Mouse (Mus musculus) hindbrain, embryonic 12.5 days (tissue): Measurements from ENCODE around the gene Golga1. TPM values are rescaled to one million over a fixed set of nuclear protein-coding genes. Genes with fewer than 3 reads are reported as not detected.

Experiments
- ATAC-seq: fragments of 200-750 bp; cut with Nextera tagmentation; 2 replicates; pipeline ENCODE4 v1.8.0; 2017; ENCODE audit warnings: moderate TSS enrichment; ENCODE audit not compliant: low FRiP score
- H3K27ac ChIP-seq: fragments of 300-500 bp; sonication (generic); 2 replicates; pipeline ENCODE4 v1.5.1; 2016; ENCODE audit warnings: mild to moderate bottlenecking
- H3K27me3 ChIP-seq: fragments of 300-500 bp; sonication (generic); 2 replicates; pipeline ENCODE4 v1.6.1; 2016; ENCODE audit warnings: mild to moderate bottlenecking
- H3K36me3 ChIP-seq: fragments of 300-500 bp; sonication (generic); 2 replicates; pipeline ENCODE4 v1.6.1; 2016; ENCODE audit warnings: mild to moderate bottlenecking
- H3K4me1 ChIP-seq: fragments of 300-500 bp; sonication (generic); 2 replicates; pipeline ENCODE4 v1.6.1; 2016
- H3K4me2 ChIP-seq: fragments of 300-500 bp; sonication (generic); replicated peaks from 2 replicates; pipeline ENCODE4 v1.6.1; 2016; ENCODE audit warnings: mild to moderate bottlenecking
- H3K4me3 ChIP-seq: fragments of 300-500 bp; sonication (generic); 2 replicates; pipeline ENCODE4 v1.5.1; 2016; ENCODE audit warnings: mild to moderate bottlenecking
- H3K9ac ChIP-seq: fragments of 300-500 bp; sonication (generic); 2 replicates; pipeline ENCODE4 v1.6.1; 2016; ENCODE audit warnings: mild to moderate bottlenecking, moderate library complexity
- H3K9me3 ChIP-seq: fragments of 300-500 bp; sonication (generic); replicated peaks from 2 replicates; pipeline ENCODE4 v1.6.1; 2016; ENCODE audit warnings: mild to moderate bottlenecking
- whole genome bisulfite sequencing: fragments of 180-500 bp; shearing (Covaris S2); methylation state at CpG from one replicate; pipeline ENCODE4 v1.1.7; 2016; 5-methylcytosine and 5-hydroxymethylcytosine counted together
- polyA plus RNA-seq: library from polyadenylated mRNA; unstranded; fragments of >200 nt; fragmentation: Nextera tagmentation; extraction: Ambion mirVana; gene quantifications from 2 replicates; pipeline ENCODE4 v1.2.1, GENCODE M21; 2016

The Golga1 gene
- polyA plus RNA-seq, 1 experiment from 2014 or later, result 39.0 TPM

DNA sequence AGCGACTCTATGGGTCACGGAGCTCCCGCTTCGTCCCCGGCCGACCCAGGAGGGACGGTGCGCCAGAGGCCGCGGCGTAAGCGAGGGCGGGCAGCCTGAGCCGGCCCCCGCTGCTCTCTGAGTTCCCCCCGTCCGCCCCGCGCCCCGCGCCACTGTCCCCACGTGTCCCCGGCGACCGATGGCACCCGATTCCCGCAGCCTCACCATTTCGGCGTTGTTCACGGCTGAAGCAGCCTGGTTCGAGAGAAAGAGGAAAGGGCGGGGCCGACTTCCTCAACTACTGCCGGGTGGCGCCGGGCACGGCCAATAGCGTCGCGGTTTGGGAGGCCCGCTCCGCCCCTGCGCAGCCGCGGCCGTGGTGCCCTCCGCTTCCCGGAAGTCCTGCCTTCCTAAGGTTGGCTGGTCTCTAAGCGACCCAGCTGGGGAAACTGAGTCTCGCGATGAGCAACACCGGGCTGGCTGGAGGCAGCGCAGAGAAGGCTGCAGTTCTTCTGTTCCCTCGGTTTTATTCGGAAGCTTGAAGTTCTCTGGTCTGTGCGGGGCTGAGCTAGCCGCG, 60.4 kb downstream of the Golga1 start, which contains the start of gene Arpc5l:
TSS of gene Arpc5l (plus strand) at position 469 of the 556 bp plus-strand sequence.
- Histone ChIP-seq H3K27ac (peak within 1 kb of the TSS; percentile 91), H3K27me3 (no peaks in the 10 kb centered on the region), H3K36me3 (peaks cover 37% of the 10 kb centered on the region), H3K4me3 (peak within 1 kb of the TSS; percentile 76), H3K9ac (peak within 1 kb of the TSS; percentile 94), H3K9me3 (no peaks in the 10 kb centered on the region), H3K4me1 (peaks cover 47% of the 10 kb centered on the region), H3K4me2 (peak within 1 kb of the TSS; percentile 81)
- under 1% methylated on average over 58 of the region's 58 CpGs for WGBS
- peak; percentile 88 for ATAC-seq

DNA sequence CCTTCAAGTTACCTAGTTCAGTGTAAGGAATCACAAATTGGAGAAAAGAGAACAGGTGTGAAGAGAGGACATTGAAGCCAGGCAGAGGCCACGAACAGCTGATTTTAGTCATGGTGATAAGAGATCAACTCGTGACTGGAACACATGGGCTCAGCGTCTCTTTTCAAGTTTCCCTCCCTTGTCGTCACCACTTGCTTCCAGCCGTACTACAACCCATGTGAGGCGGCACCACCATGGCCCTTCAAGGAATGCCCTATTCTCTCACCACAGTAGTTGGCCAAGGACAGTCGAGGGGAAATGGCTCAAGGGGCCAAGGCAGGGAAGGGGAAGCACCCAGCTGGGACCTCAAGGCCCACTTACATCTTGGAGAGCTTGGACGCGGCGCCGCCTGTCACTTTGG, 61.0 kb downstream of the Golga1 start:
- H3K4me3 ChIP-seq, result peak overlapping the region; percentile 76
- peak overlapping the region; percentile 94 for H3K9ac ChIP-seq
- H3K27me3 ChIP-seq, result no peaks in the 10 kb centered on the region
- WGBS, result 2% methylated on average over 11 of the region's 11 CpGs
- peaks cover 43% of the 10 kb centered on the region for H3K36me3 ChIP-seq
- H3K27ac ChIP-seq, result peak overlapping the region; percentile 91; the same call in 1 of the 2 replicates
- no peaks in the 10 kb centered on the region for H3K9me3 ChIP-seq
- H3K4me2 ChIP-seq, result peak overlapping the region; percentile 81
- H3K4me1 ChIP-seq, result peaks cover 42% of the 10 kb centered on the region
- ATAC-seq, result 0 out of 2 replicates have a peak, but pooled peaks have one; percentile 4

DNA sequence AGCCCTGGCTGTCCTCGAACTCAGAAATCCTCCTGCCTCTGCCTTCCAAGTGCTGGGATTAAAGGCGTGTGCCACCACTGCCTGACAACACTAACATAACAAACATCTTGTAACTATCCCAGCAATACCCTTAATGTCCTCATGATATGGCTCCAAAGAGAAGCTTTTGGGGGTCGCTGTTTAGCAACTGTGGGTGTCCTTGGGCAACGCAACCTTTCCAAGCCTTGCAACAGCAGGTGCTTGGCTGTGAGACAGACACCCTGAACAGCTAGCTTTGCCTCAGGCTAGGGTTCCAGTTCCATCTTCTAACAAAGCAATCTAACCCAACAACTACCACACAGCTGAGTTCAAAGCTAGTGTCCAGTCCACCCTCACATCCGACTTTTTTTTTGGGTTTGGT, 61.8 kb downstream of the Golga1 start:
- Histone ChIP-seq H3K27ac (no peak overlapping the region), H3K4me2 (peak overlapping the region; percentile 81), H3K9me3 (no peaks in the 10 kb centered on the region), H3K4me1 (peaks cover 34% of the 10 kb centered on the region), H3K4me3 (peak overlapping the region; percentile 76), H3K9ac (peak overlapping the region; percentile 94), H3K27me3 (no peaks in the 10 kb centered on the region), H3K36me3 (peaks cover 44% of the 10 kb centered on the region)
- 71% methylated on average over 5 of the region's 5 CpGs for WGBS
- ATAC-seq, result no peak

DNA sequence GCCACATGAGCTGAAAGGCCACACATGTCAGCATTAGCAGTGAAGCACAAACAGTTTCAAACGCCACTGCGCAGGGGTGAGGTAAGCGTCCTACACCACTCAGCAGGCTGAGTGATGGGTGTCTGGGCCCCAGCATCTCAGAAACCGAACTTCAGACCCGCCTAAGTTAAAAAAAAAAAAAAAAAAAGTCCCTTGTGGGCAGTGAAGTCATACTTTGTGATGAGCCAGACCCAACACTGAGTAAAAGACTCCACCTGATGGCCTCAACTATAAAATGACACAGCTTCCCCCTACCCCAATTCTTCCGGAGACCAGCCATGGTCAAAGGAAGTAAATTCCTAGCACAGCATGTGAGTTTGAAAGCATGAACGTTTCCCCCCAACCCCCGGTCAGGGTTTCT, 62.2 kb downstream of the Golga1 start:
- Histone ChIP-seq H3K27ac (no peak overlapping the region), H3K4me1 (peaks cover 36% of the 10 kb centered on the region), H3K9me3 (no peaks in the 10 kb centered on the region), H3K36me3 (peaks cover 44% of the 10 kb centered on the region), H3K4me2 (peak overlapping the region; percentile 81), H3K4me3 (peak overlapping the region; percentile 76), H3K9ac (peak overlapping the region; percentile 94), H3K27me3 (no peaks in the 10 kb centered on the region)
- no peak for ATAC-seq
- WGBS, result 54% methylated on average over 8 of the region's 8 CpGs

DNA sequence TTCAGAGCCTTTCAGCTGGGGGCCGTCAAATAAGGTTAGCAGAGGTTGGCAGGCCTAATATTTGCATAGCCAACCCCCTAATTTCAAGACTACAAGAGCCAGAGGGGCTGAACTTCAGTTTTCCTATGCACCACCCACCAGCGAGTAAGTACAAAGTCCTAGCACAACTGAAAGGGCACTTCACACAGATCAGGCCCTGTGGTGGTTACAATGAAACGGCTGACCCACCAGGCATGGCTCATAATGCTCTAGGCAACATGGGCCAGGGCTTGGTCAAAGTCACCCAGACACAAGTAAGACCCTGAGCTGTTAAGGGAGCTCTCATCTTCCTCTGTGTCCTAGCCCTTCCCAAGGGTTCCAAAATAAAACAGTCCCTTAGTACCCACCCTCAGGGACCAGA, 63.5 kb downstream of the Golga1 start:
- WGBS, result 87% methylated on average over 3 of the region's 3 CpGs
- ATAC-seq, result no peak

DNA sequence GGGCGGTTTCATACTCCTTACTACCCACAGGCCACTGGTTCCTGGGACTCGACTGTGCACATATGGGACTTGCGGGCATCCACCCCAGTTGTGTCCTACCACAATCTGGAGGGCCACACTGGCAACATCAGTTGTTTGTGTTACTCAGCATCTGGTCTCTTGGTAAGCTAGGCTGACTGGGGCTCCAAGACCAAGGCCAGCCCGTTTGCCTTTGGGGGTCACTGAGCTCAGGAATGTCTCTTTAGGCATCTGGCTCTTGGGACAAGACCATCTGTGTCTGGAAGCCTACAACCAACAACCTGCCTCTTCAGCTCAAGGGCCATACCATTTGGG, 64.8 kb downstream of the Golga1 start:
- no peak for ATAC-seq
- Histone ChIP-seq H3K36me3 (peaks cover 44% of the 10 kb centered on the region), H3K9me3 (no peaks in the 10 kb centered on the region), H3K4me2 (no peak overlapping the region), H3K27me3 (no peaks in the 10 kb centered on the region), H3K27ac (no peak overlapping the region), H3K4me1 (peaks cover 22% of the 10 kb centered on the region), H3K9ac (no peak overlapping the region), H3K4me3 (no peak overlapping the region)
- 90% methylated on average over 4 of the region's 4 CpGs for WGBS

More for the DNA sequence above, 63.5 kb downstream of the Golga1 start:
- Histone ChIP-seq H3K27ac (no peak overlapping the region), H3K27me3 (no peaks in the 10 kb centered on the region), H3K36me3 (peaks cover 44% of the 10 kb centered on the region), H3K4me2 (no peak overlapping the region), H3K4me1 (peaks cover 33% of the 10 kb centered on the region), H3K9me3 (no peaks in the 10 kb centered on the region), H3K9ac (no peak overlapping the region), H3K4me3 (no peak overlapping the region)

DNA sequence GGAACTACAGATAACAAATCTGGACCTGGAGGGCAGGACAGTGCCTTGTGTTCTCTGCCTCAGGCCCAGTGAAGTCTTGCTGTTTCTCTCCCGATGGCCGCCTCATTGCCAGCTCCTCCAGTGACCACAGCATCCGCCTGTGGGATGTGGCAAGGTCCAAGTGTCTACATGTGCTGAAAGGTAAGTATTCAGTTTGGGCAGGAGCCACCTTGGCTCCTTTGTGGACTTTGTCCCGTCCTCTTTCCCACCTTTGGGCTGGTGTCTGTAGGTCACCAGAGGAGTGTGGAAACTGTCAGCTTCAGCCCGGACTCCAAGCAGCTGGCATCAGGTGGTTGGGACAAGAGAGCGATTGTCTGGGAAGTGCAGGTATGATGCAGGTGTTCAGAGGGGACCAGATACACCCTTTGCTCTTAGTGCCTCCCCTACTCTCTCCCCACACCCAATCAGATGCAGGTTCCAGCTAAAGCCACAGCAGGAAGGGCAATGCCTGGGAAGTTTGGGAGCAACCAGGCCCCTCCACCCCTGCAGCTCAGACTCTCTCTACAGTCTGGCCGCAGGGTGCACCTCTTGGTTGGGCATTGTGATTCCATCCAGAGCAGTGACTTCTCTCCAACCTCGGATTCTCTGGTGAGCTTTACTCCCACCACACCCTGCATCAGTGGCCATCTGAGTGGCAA, 65.3 kb downstream of the Golga1 start:
- Histone ChIP-seq H3K4me1 (peaks cover 22% of the 10 kb centered on the region), H3K4me3 (no peak overlapping the region), H3K9ac (no peak overlapping the region), H3K36me3 (peaks cover 44% of the 10 kb centered on the region), H3K4me2 (no peak overlapping the region), H3K27me3 (no peaks in the 10 kb centered on the region), H3K9me3 (no peaks in the 10 kb centered on the region), H3K27ac (no peak overlapping the region)
- 71% methylated on average over 8 of the region's 8 CpGs for WGBS
- ATAC-seq, result no peak

DNA sequence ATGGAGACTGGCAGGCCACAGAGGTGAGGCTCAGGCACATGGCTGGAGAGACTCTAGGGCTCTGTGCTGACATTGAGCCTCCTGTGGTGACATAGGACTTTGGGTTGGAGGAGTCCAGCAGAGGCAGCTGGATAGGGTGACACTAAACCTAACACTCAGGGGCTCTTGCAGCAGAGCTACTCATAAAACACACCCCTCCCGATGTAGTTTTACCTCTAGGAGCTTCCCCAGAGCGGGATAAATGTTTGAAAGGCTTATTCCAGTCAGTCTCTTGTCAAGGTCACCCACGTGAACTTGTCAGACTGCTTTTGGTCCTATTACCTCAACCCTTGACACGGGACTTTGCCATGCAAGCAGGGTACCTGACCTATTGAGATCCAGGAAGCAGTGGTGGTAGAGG, 66.0 kb downstream of the Golga1 start:
- WGBS, result 64% methylated on average over 4 of the region's 4 CpGs
- H3K9ac ChIP-seq, result no peak overlapping the region
- H3K4me1 ChIP-seq, result peaks cover 22% of the 10 kb centered on the region
- H3K4me2 ChIP-seq, result no peak overlapping the region
- ATAC-seq, result no peak
- H3K27ac ChIP-seq, result no peak overlapping the region
- peaks cover 44% of the 10 kb centered on the region for H3K36me3 ChIP-seq
- H3K9me3 ChIP-seq, result no peaks in the 10 kb centered on the region
- H3K4me3 ChIP-seq, result no peak overlapping the region
- no peaks in the 10 kb centered on the region for H3K27me3 ChIP-seq

DNA sequence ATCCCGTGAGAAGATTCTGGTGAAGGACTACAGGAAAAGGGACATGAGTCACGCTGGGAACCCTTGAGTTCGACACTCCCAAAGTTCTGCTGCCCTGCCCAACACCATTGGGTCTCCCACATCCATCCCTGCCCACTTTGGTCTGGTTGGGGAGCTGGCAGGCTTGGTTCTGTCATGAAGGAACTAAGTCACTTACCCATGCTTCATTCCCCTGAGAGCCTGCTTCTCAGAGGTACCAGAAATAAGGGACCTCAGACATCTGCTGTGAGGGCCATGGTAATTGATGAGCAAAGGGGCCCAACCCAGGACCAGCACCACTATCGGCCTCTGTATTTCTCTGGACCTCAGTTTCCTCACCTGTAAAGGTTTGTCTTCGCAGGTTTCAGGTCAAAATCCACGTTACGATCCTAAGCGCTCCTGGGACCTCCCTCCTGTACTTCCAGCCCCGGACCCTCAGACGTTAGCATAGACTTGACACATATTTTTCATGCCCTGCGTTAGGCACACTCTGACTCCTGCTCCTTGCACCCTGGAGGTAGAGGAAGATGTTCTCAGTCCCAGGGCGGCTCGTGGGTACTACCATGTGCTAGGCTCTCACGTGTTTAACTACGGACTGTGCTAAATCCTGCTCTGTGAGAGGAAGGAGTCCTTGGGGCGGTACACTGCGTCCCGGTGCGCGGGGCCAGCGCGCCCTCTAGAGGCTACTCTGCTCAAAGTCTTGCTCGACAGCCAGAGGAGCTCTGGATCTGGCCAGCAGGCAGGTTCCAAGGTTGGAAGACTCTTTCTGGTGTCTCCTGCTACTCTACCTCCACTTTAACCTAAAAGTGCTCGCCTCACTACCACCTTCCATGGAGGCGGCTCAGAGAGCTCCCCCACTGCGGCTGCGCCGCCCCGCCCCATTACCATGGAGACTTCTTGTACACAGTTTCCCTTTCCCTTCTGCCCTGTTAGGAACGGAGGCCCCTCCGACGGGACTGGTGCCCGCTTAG, 67.7 kb downstream of the Golga1 start, which contains the start of gene Wdr38:
TSS of gene Wdr38 (plus strand) at position 91 of the 989 bp plus-strand sequence.
- Histone ChIP-seq H3K9me3 (no peaks in the 10 kb centered on the region), H3K36me3 (peaks cover 34% of the 10 kb centered on the region), H3K4me2 (peak within 1 kb of the TSS; percentile 43), H3K27ac (no peak within 1 kb of the TSS), H3K27me3 (no peaks in the 10 kb centered on the region), H3K4me1 (peaks cover 7% of the 10 kb centered on the region), H3K9ac (peak within 1 kb of the TSS; percentile 40; the same call in 1 of the 2 replicates), H3K4me3 (peak within 1 kb of the TSS; percentile 27)
- WGBS, result 15% methylated on average over 33 of the region's 33 CpGs
- ATAC-seq, result peak; percentile 88

DNA sequence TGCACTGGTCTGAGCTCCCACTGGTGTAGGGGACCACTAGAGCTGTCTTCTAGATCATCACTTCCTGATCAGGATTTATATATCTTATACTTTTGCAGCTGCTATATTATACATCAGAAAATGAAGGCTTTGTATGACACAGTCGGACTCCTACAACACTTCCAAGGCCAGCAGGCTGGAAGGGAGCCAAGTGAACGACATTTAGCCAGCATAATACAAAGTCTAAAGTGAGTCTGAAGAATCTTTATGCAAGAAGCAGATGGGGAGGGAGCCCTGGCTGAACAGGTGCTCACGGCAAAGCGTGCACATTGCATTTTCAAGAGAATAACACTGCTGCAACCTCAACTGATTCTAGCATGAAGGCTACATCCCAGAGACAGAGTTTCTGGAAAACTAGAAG, 72.9 kb downstream of the Golga1 start:
- H3K27ac ChIP-seq, result no peak overlapping the region
- H3K4me1 ChIP-seq, result 0 out of 2 replicates have a peak, but pooled peaks cover 2% of the 10 kb centered on the region
- H3K27me3 ChIP-seq, result no peaks in the 10 kb centered on the region
- no peaks in the 10 kb centered on the region for H3K36me3 ChIP-seq
- H3K9ac ChIP-seq, result no peak overlapping the region
- H3K4me2 ChIP-seq, result no peak overlapping the region
- no peak for ATAC-seq
- no peak overlapping the region for H3K4me3 ChIP-seq
- WGBS, result 59% methylated on average over 4 of the region's 4 CpGs
- H3K9me3 ChIP-seq, result no peaks in the 10 kb centered on the region

DNA sequence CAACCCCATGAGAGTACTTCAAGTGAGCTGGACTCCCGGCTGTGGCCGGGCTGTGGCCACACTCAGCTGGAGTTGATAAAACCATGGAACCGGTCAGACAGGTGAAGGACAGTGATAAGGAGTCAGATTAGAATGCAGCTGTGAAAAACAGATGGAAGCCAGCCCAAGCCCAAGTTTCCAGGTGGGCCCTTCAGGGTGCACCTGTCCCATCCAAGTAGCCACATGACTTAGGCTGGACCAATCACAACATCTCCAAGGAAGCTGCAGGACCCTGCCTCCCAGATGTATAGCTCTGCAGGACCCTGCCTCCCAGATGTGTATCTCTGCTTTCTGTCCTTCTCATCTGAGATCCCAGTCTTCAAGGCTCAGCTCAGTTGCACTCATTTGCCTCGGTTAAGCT, 73.3 kb downstream of the Golga1 start:
- H3K4me2 ChIP-seq, result no peak overlapping the region
- H3K9me3 ChIP-seq, result no peaks in the 10 kb centered on the region
- H3K9ac ChIP-seq, result no peak overlapping the region
- no peak overlapping the region for H3K27ac ChIP-seq
- H3K4me3 ChIP-seq, result no peak overlapping the region
- no peak; the same call in 1 of the 2 replicates for ATAC-seq
- no peaks in the 10 kb centered on the region for H3K27me3 ChIP-seq
- H3K36me3 ChIP-seq, result no peaks in the 10 kb centered on the region
- WGBS, result 81% methylated on average over 4 of the region's 4 CpGs
- H3K4me1 ChIP-seq, result 0 out of 2 replicates have a peak, but pooled peaks cover 2% of the 10 kb centered on the region

DNA sequence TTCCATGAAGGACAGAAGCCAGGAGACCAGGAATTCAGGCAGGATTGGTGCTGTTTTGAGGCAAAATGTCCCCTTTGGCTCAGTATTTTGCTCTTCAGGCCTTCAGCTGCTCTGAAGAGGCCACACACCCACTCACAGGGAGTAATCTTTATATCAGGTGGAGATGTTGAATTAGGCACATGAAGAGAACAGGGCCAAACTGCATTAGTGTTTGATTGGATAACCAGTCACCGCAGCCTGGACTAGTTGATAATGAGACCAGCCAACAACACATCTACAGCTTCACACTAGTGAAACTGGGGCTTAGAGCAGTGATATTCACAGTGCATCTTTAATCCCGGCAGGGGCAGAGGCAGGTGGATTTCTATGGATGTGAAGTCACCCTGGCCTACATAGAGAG, 76.4 kb downstream of the Golga1 start:
- H3K4me3 ChIP-seq, result no peak overlapping the region
- peaks cover under 1% of the 10 kb centered on the region; the same call in 1 of the 2 replicates for H3K9me3 ChIP-seq
- H3K27me3 ChIP-seq, result no peaks in the 10 kb centered on the region
- H3K27ac ChIP-seq, result no peak overlapping the region
- no peak overlapping the region for H3K4me2 ChIP-seq
- 90% methylated on average over 2 of the region's 2 CpGs for WGBS
- H3K36me3 ChIP-seq, result no peaks in the 10 kb centered on the region
- H3K9ac ChIP-seq, result no peak overlapping the region
- no peak for ATAC-seq
- 0 out of 2 replicates have a peak, but pooled peaks cover 2% of the 10 kb centered on the region for H3K4me1 ChIP-seq
